Mouse (Mus musculus): ENCODE results near the gene Fmod.

GRCm38 (mm10) chr1:134080881-134081450 lies 43.9 kb downstream of the Fmod start:
- no peak for TF ChIP-seq CTCF (IDR thresholded peaks at IDR 0.05; ENCODE audit: extremely low read depth, insufficient read depth, insufficient read length, insufficient replicate concordance)
- TF ChIP-seq POLR2A (IDR thresholded peaks at IDR 0.05; ENCODE audit: low read depth, low read length) = no peak

All from spleen, adult 2 months (tissue).